Mouse (Mus musculus): ENCODE results near the gene Them5. TPM values are rescaled to one million over a fixed set of nuclear protein-coding genes. Genes with fewer than 3 reads are reported as not detected.

The Them5 gene
- not detected in 2 replicates for polyA plus RNA-seq (2012; rRNA removed)

DNA sequence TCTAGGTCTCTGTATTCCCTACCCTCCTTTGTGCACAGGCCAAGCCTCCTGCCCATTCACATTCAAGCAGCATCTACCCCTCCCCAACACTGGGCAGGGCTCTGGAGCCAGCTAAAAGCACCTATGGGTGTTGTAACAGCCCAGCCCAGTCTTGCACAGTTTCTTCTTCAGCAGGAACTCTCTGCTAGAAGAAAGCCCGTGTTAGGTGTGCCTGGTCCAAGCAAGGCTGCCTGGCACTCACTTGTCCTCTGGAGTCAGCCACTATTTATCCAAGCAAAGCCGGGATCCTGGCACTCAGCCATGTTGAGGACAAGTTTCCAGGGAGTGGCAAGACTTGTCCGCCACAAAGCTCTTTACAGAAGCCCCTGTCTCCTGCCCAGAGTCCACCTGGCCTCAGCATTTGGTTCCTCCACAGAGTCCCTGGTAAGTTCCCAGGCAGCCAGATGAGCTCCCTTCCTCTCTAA is at the start of gene Them5:
Them5 (plus strand) TSS at position 141 of the 464 bp plus-strand sequence.
- Histone ChIP-seq H3K27ac (ENCODE audit: insufficient read depth, low read length) (no peak within 1 kb of the TSS), H3K4me3 (ENCODE audit: insufficient read depth, low read length) (no peak within 1 kb of the TSS), H3K4me1 (ENCODE audit: control insufficient read depth, insufficient read depth, low read length) (no peaks in the 10 kb centered on the region)
- no peak for TF ChIP-seq CTCF (IDR thresholded peaks at IDR 0.05; ENCODE audit: extremely low read depth, insufficient read depth, low read length)
- no peak for TF ChIP-seq POLR2A (IDR thresholded peaks at IDR 0.05; ENCODE audit: extremely low read depth, insufficient read depth, low read length)

GRCm38 (mm10) chr3:94305457-94305856 is 36.4 kb upstream of the Them5 start:
- no peak overlapping the region for H3K27ac ChIP-seq (ENCODE audit: insufficient read depth, low read length)
- H3K4me1 ChIP-seq (ENCODE audit: control insufficient read depth, insufficient read depth, low read length), result no peaks in the 10 kb centered on the region
- TF ChIP-seq CTCF (IDR thresholded peaks at IDR 0.05; ENCODE audit: extremely low read depth, insufficient read depth, low read length) (no peak), POLR2A (IDR thresholded peaks at IDR 0.05; ENCODE audit: extremely low read depth, insufficient read depth, low read length) (no peak)
- no peak overlapping the region for H3K4me3 ChIP-seq (ENCODE audit: insufficient read depth, low read length)

- TF ChIP-seq POLR2A (IDR thresholded peaks at IDR 0.05; ENCODE audit: extremely low read depth, insufficient read depth, low read length) (no peak), CTCF (IDR thresholded peaks at IDR 0.05; ENCODE audit: extremely low read depth, insufficient read depth, low read length) (no peak)
- no peaks in the 10 kb centered on the region; the same call in 1 of the 2 replicates for H3K4me1 ChIP-seq (ENCODE audit: control insufficient read depth, insufficient read depth, low read length)
- no peak overlapping the region for H3K27ac ChIP-seq (ENCODE audit: insufficient read depth, low read length)
- no peak overlapping the region for H3K4me3 ChIP-seq (ENCODE audit: insufficient read depth, low read length)
These were observed 34.9 kb upstream of the Them5 start for GRCm38 (mm10) chr3:94306975-94307374.

GRCm38 (mm10) chr3:94309633-94310363 is 32.1 kb upstream of the Them5 start, which contains the start of gene Them4:
Gene Them4 (plus strand): TSS chr3:94310089.
- Histone ChIP-seq H3K27ac (ENCODE audit: insufficient read depth, low read length) (peak within 1 kb of the TSS; percentile 49; the same call in 1 of the 2 replicates), H3K4me1 (ENCODE audit: control insufficient read depth, insufficient read depth, low read length) (no peaks in the 10 kb centered on the region; the same call in 1 of the 2 replicates), H3K4me3 (ENCODE audit: insufficient read depth, low read length) (peak within 1 kb of the TSS; percentile 70)
- TF ChIP-seq CTCF (IDR thresholded peaks at IDR 0.05; ENCODE audit: extremely low read depth, insufficient read depth, low read length) (no peak), POLR2A (IDR thresholded peaks at IDR 0.05; ENCODE audit: extremely low read depth, insufficient read depth, low read length) (peak; percentile 79)

DNA sequence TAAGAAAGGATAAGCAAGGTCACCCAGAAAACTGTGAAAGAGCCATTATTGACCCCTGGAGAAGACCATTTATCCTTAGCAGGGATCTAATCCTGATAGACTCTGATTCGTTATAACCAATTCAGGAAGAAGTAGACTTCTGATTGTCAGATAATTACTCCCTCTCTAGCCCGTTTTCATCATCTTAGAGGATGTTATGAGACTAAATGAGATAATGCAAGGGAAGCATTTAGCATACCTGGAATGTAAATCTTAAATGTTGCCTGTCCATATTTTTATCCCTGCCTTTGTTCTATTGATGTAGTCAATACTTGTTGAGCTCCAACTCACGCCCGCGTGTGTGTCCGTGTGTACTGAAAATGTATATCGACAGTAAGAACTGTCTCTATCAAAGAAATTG is 31.4 kb upstream of the Them5 start:
- TF ChIP-seq POLR2A (IDR thresholded peaks at IDR 0.05; ENCODE audit: extremely low read depth, insufficient read depth, low read length) (no peak), CTCF (IDR thresholded peaks at IDR 0.05; ENCODE audit: extremely low read depth, insufficient read depth, low read length) (no peak)
- Histone ChIP-seq H3K4me3 (ENCODE audit: insufficient read depth, low read length) (peak overlapping the region; percentile 70), H3K4me1 (ENCODE audit: control insufficient read depth, insufficient read depth, low read length) (no peaks in the 10 kb centered on the region; the same call in 1 of the 2 replicates), H3K27ac (ENCODE audit: insufficient read depth, low read length) (peak overlapping the region; percentile 49; the same call in 1 of the 2 replicates)

- TF ChIP-seq POLR2A (IDR thresholded peaks at IDR 0.05; ENCODE audit: extremely low read depth, insufficient read depth, low read length), result no peak
- TF ChIP-seq CTCF (IDR thresholded peaks at IDR 0.05; ENCODE audit: extremely low read depth, insufficient read depth, low read length), result no peak
- Histone ChIP-seq H3K4me3 (ENCODE audit: insufficient read depth, low read length) (peak overlapping the region; percentile 70; the same call in 1 of the 2 replicates), H3K4me1 (ENCODE audit: control insufficient read depth, insufficient read depth, low read length) (no peaks in the 10 kb centered on the region; the same call in 1 of the 2 replicates), H3K27ac (ENCODE audit: insufficient read depth, low read length) (no peak overlapping the region)
These were observed 31.0 kb upstream of the Them5 start for GRCm38 (mm10) chr3:94310911-94311310.

DNA sequence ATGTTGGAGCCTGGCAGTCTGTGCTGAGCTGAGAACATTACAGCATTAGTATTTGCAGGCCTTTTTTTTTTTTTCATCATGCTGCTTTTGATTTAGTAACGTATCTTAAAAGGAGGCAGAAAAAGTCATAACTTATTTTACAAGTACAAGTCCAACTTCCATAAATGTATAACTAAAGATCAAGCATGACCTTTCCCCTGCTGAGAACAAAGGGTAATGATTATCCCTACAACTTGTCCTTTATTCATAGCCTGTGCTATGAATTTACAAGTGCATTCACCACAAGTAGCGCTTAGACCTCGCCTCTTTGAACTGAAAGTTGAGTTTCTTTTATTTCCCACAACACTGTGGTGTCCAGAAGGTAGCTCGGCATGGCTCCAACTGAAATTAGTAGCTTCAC is 30.5 kb upstream of the Them5 start:
- no peaks in the 10 kb centered on the region; the same call in 1 of the 2 replicates for H3K4me1 ChIP-seq (ENCODE audit: control insufficient read depth, insufficient read depth, low read length)
- peak overlapping the region; percentile 70; the same call in 1 of the 2 replicates for H3K4me3 ChIP-seq (ENCODE audit: insufficient read depth, low read length)
- no peak overlapping the region for H3K27ac ChIP-seq (ENCODE audit: insufficient read depth, low read length)
- TF ChIP-seq POLR2A (IDR thresholded peaks at IDR 0.05; ENCODE audit: extremely low read depth, insufficient read depth, low read length), result no peak
- no peak for TF ChIP-seq CTCF (IDR thresholded peaks at IDR 0.05; ENCODE audit: extremely low read depth, insufficient read depth, low read length)

GRCm38 (mm10) chr3:94328681-94329080 is 13.2 kb upstream of the Them5 start:
- no peak overlapping the region for H3K4me3 ChIP-seq (ENCODE audit: insufficient read depth, low read length)
- TF ChIP-seq POLR2A (IDR thresholded peaks at IDR 0.05; ENCODE audit: extremely low read depth, insufficient read depth, low read length) (no peak), CTCF (IDR thresholded peaks at IDR 0.05; ENCODE audit: extremely low read depth, insufficient read depth, low read length) (peak; percentile 34; the same call in 1 of the 2 replicates)
- no peak overlapping the region for H3K27ac ChIP-seq (ENCODE audit: insufficient read depth, low read length)
- H3K4me1 ChIP-seq (ENCODE audit: control insufficient read depth, insufficient read depth, low read length), result no peaks in the 10 kb centered on the region

DNA sequence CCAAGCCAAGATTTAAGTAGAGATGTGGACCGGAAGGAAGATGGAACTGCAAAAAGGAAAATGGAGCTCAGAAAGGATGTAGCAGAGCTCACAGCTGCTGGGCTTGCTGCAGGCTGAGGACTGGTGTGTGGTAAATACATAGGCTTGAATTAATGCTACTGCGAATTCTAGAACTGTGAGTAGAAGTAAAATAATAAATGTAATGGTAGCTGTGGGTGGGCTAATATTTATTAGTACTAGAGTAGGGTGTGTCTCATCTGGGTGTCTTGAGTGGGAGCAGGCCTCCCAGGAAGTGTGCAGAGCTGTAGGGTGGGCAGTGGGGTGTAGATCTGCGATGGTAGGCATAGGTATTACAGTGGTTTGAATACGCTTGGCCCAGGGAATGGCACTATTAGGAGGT is 7.5 kb upstream of the Them5 start:
- no peak overlapping the region for H3K27ac ChIP-seq (ENCODE audit: insufficient read depth, low read length)
- TF ChIP-seq POLR2A (IDR thresholded peaks at IDR 0.05; ENCODE audit: extremely low read depth, insufficient read depth, low read length), result no peak
- TF ChIP-seq CTCF (IDR thresholded peaks at IDR 0.05; ENCODE audit: extremely low read depth, insufficient read depth, low read length), result no peak
- H3K4me3 ChIP-seq (ENCODE audit: insufficient read depth, low read length), result no peak overlapping the region
- no peaks in the 10 kb centered on the region for H3K4me1 ChIP-seq (ENCODE audit: control insufficient read depth, insufficient read depth, low read length)

DNA sequence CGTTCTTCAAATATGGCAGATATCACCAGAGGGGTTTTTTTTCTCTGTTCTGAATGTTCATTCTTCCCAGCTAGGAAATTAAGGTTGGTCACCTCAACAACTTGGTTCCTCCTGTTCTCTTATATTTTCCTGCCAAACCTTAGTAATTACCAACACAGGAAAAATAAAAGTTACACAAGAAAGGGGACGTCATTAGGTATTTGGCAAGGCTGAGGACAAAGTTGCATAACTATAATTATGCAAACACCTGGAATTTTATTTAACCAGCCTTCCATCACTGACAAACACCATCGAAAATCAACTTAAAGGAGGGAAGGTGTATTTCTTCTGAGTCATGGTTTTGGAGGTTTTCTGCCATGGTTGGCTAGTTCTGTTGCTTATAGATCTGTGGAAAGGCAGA is 3.4 kb upstream of the Them5 start:
- H3K4me3 ChIP-seq (ENCODE audit: insufficient read depth, low read length), result no peak overlapping the region
- no peak for TF ChIP-seq CTCF (IDR thresholded peaks at IDR 0.05; ENCODE audit: extremely low read depth, insufficient read depth, low read length)
- TF ChIP-seq POLR2A (IDR thresholded peaks at IDR 0.05; ENCODE audit: extremely low read depth, insufficient read depth, low read length), result no peak
- no peaks in the 10 kb centered on the region for H3K4me1 ChIP-seq (ENCODE audit: control insufficient read depth, insufficient read depth, low read length)
- no peak overlapping the region for H3K27ac ChIP-seq (ENCODE audit: insufficient read depth, low read length)

All from cortical plate, adult 2 months (tissue).